24 mouse cellular contexts compared by ENCODE assay signal in genomic region chr3:121441504-121441903, GRCm38 (mm10). TPM values are rescaled to one million over a fixed set of nuclear protein-coding genes. Genes with fewer than 3 reads are reported as not detected.
DNase-seq lines count a peak whose midpoint lies in the region; ATAC-seq and TF ChIP-seq lines count a peak whose summit lies in the region.
"Had no signal": no experiment of that assay in that cellular context is flagged by ENCODE, and none has a peak within 500 bp of the region (broad histone marks: within the 10 kb centered on the region; RNA-seq: fewer than 3 reads in every experiment).

No protein-coding gene starts in this region.

- H3K27me3 ChIP-seq in heart, postnatal 0 days (ENCODE audit: control insufficient read depth, insufficient read depth, low read length): no peaks in the 10 kb centered on the region
- no peaks in the 10 kb centered on the region for H3K27me3 ChIP-seq in heart, embryonic 11.5 days (ENCODE audit: control insufficient read depth, insufficient read depth, low read length)
- H3K27me3 ChIP-seq: embryonic facial prominence, embryonic 13.5 days; forebrain, embryonic 13.5 days; heart, embryonic 12.5 days; hindbrain, embryonic 12.5 days; kidney, embryonic 15.5 days had no signal

- 0 out of 2 replicates have a peak overlapping the region, but pooled peaks have one; percentile 4 for H3K27ac ChIP-seq in heart, postnatal 0 days (ENCODE audit: low read depth)
- H3K27ac ChIP-seq in heart, embryonic 11.5 days (ENCODE audit: low read depth, low read length): no peak overlapping the region
- H3K27ac ChIP-seq: embryonic facial prominence, embryonic 13.5 days; forebrain, embryonic 13.5 days; hindbrain, embryonic 12.5 days; kidney, embryonic 15.5 days had no signal

- H3K4me2 ChIP-seq in heart, postnatal 0 days (ENCODE audit: low read depth, low read length): no peak overlapping the region
- no peak overlapping the region for H3K4me2 ChIP-seq in heart, embryonic 11.5 days
- H3K4me2 ChIP-seq: embryonic facial prominence, embryonic 13.5 days; forebrain, embryonic 13.5 days; heart, embryonic 12.5 days; hindbrain, embryonic 12.5 days; kidney, embryonic 15.5 days had no signal

- peak; percentile 70 to 77 for DNase-seq in adrenal gland, adult (ENCODE audit: inconsistent age in 2 of 2, low spot score in 1 of 2)
- DNase-seq in adrenal gland, adult 18-20 months (ENCODE audit: low spot score in 2 of 2): no peak
- DNase-seq in heart, postnatal 0 days (ENCODE audit: low spot score): no peak
- peak; percentile 24 for DNase-seq in adrenal gland, postnatal 25 days
- no peak for DNase-seq in thymus, postnatal 36 days
- DNase-seq: cerebellum, adult 18-20 months; cerebellum, adult 9-11 months; cerebellum, postnatal 36 days; gastrocnemius, postnatal 10 days; heart, adult 2 months; heart, postnatal 4 days; kidney, adult 18-20 months had no signal

- no peaks in the 10 kb centered on the region for H3K9me3 ChIP-seq in heart, postnatal 0 days (replicated peaks; ENCODE audit: control insufficient read depth, low read length)
- H3K9me3 ChIP-seq in heart, embryonic 11.5 days (replicated peaks; ENCODE audit: control insufficient read depth, low read length): no peaks in the 10 kb centered on the region
- H3K9me3 ChIP-seq: G1E; hindbrain, embryonic 12.5 days; kidney, embryonic 15.5 days had no signal

- H3K36me3 ChIP-seq in heart, postnatal 0 days (replicated peaks; ENCODE audit: control insufficient read depth, insufficient read depth, low read length): peaks cover 3% of the 10 kb centered on the region; the same call in 1 of the 2 replicates
- H3K36me3 ChIP-seq in heart, embryonic 11.5 days (ENCODE audit: control insufficient read depth, insufficient read depth, low read length): peaks cover 10% of the 10 kb centered on the region
- H3K36me3 ChIP-seq: G1E had no signal

- H3K9ac ChIP-seq in heart, postnatal 0 days (replicated peaks; ENCODE audit: low read depth, low read length): no peak overlapping the region
- no peak overlapping the region for H3K9ac ChIP-seq in heart, embryonic 11.5 days (ENCODE audit: low read depth, low read length)
- H3K9ac ChIP-seq: embryonic facial prominence, embryonic 13.5 days; forebrain, embryonic 13.5 days; heart, embryonic 12.5 days; hindbrain, embryonic 12.5 days; kidney, embryonic 15.5 days had no signal

- no peak for TF ChIP-seq CTCF in heart, postnatal 0 days (IDR thresholded peaks at IDR 0.05; ENCODE audit: low read depth)

- no peak for TF ChIP-seq EP300 in heart, postnatal 0 days (IDR thresholded peaks at IDR 0.05; ENCODE audit: low read depth)

- no peak for ATAC-seq in heart, postnatal 0 days (ENCODE audit: insufficient read depth, low read depth)
- ATAC-seq in heart, embryonic 11.5 days (replicated peaks; ENCODE audit: insufficient number of reproducible peaks, low FRiP score, low TSS enrichment): no peak
- no peak for ATAC-seq in erythroblast, adult 5-6 weeks (replicated peaks; ENCODE audit: low FRiP score, poor library complexity, severe bottlenecking)
- ATAC-seq: activated CD4-positive, CD25-positive, alpha-beta regulatory T cell, adult 4 months; CD4-positive, CD25-positive, alpha-beta regulatory T cell, adult 4 months; forebrain, embryonic 13.5 days; hindbrain, embryonic 16.5 days; inflammation-experienced regulatory T-cells, adult 6 months had no signal

- no peak overlapping the region for H3K4me3 ChIP-seq in heart, postnatal 0 days (ENCODE audit: low read depth, low read length)
- no peak overlapping the region for H3K4me3 ChIP-seq in heart, embryonic 11.5 days (ENCODE audit: low read depth, low read length)
- H3K4me3 ChIP-seq: embryonic facial prominence, embryonic 13.5 days; forebrain, embryonic 13.5 days; heart, adult 2 months; heart, embryonic 12.5 days; hindbrain, embryonic 12.5 days; kidney, embryonic 15.5 days had no signal

- H3K4me1 ChIP-seq in heart, postnatal 0 days (ENCODE audit: control insufficient read depth, insufficient read depth): peaks cover 68% of the 10 kb centered on the region
- peaks cover 78% of the 10 kb centered on the region for H3K4me1 ChIP-seq in heart, embryonic 11.5 days (ENCODE audit: control insufficient read depth, insufficient read depth, low read length)

- 82% methylated on average over 12 of the region's 12 CpGs for WGBS in heart, postnatal 0 days
- 83% methylated on average over 12 of the region's 12 CpGs for WGBS in heart, embryonic 11.5 days (ENCODE audit: insufficient replicate concordance)

RNA-seq across cellular contexts. Expression of gene Cnn3, which starts 15.2 kb away (rescaled TPM):
- total RNA-seq in adrenal gland, adult 18-20 months (2021): 100 to 1,000 TPM; 349 to 353 TPM
- 132 and 166 TPM in 2 replicates for total RNA-seq in heart, postnatal 0 days (2014; rRNA removed; ENCODE audit: low replicate concordance)
- polyA plus RNA-seq in heart, postnatal 0 days (2015; fragmentation: Nextera tagmentation; extraction: Ambion mirVana): 187 and 190 TPM in 2 replicates
- polyA plus RNA-seq in heart, embryonic 11.5 days (2014; fragmentation: Nextera tagmentation; extraction: Ambion mirVana): 488 and 525 TPM in 2 replicates
- total RNA-seq in adrenal gland, postnatal 25 days (2021): 220 and 297 TPM in 2 replicates
- total RNA-seq in erythroblast, adult 5-6 weeks (2015; ENCODE audit: low replicate concordance): 16.9 and 34.3 TPM in 2 replicates
- total RNA-seq in erythroblast, adult 5-6 weeks (2017; ENCODE audit: low replicate concordance): 1.1 and 6.4 TPM in 2 replicates
- polyA plus RNA-seq: G1E had no signal

Comparison
In these comparisons a context has a peak if more than half of its experiments do, and no peak if none do; other contexts are left out.
1. DNase-seq: peak in adrenal gland, adult (2 of 2) and adrenal gland, postnatal 25 days (single experiment); none in adrenal gland, adult 18-20 months (0 of 2), heart, postnatal 0 days (single experiment) and thymus, postnatal 36 days (0 of 2).